Mouse (Mus musculus) liver, adult 2 months (tissue): Measurements from ENCODE around the gene Dscaml1.

ENCODE experiments used
- CTCF ChIP-seq: fragments of 200-500 bp; IDR thresholded peaks from 2 replicates; pipeline ENCODE4 v1.5.1; 2011; ENCODE audit warnings: low read depth, low read length, control low read depth
- POLR2A ChIP-seq: fragments of 200-500 bp; IDR thresholded peaks from 2 replicates; pipeline ENCODE4 v1.6.1; 2011; ENCODE audit warnings: low read length, control low read depth; ENCODE audit not compliant: insufficient read depth; ENCODE audit errors: extremely low read depth

DNA sequence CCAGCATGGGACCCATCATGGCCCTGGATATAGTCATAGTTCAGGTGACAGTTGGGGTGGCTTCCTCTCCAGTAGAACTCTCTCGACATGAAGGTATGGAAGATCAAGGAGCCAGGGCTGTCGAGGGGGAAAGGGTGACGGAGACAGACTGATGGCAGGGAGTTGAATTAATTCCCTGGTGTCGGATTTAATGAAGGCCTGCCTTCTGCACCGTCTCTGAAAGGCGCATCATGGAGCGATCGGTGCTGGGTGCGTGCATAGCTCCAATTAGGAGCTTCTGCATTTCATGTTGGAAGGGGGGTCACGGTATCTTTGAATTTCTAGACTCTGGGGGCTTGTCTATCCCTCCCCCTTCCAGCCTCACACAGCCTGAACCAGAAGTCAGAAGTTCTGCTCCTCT, 41.8 kb downstream of the Dscaml1 start:
- TF ChIP-seq CTCF (no peak), POLR2A (no peak)
